Mouse (Mus musculus): Measurements from ENCODE around the gene Unc79.

- TF ChIP-seq CTCF (IDR thresholded peaks at IDR 0.05; ENCODE audit: low read depth) (no peak), EP300 (optimal IDR thresholded peaks at IDR 0.05) (no peak)
Measured at GRCm38 (mm10) chr12:102930789-102931188, 17.9 kb upstream of the Unc79 start.
